Mouse (Mus musculus) kidney, postnatal 0 days (tissue): ENCODE data around the gene D6Wsu163e. TPM values are rescaled to one million over a fixed set of nuclear protein-coding genes. Genes with fewer than 3 reads are reported as not detected.
A peak's percentile ranks its signal among the peaks of the same experiment; 100 is the strongest.

Source experiments
- ATAC-seq: fragments of 200-750 bp; cut with Nextera tagmentation; replicated peaks from 2 replicates; pipeline ENCODE4 v1.8.0; 2017; ENCODE audit warnings: low read depth, moderate number of reproducible peaks, moderate TSS enrichment, moderate library complexity; ENCODE audit not compliant: low FRiP score
- DNase-seq: peaks from one replicate; pipeline ENCODE4 v3.0.0-alpha.2; 2016; ENCODE audit warnings: low spot score
- H3K27ac ChIP-seq: fragments of 300-500 bp; sonication (generic); 2 replicates; pipeline ENCODE4 v1.5.1; 2014; ENCODE audit warnings: mild to moderate bottlenecking
- H3K27me3 ChIP-seq: fragments of 300-500 bp; sonication (generic); 2 replicates; pipeline ENCODE4 v1.6.1; 2014; ENCODE audit warnings: low read length, mixed read lengths; ENCODE audit not compliant: insufficient read depth
- H3K36me3 ChIP-seq: fragments of 300-500 bp; sonication (generic); 2 replicates; pipeline ENCODE4 v1.6.1; 2014; ENCODE audit warnings: low read length, mixed read lengths; ENCODE audit not compliant: insufficient read depth
- H3K4me1 ChIP-seq: fragments of 300-500 bp; sonication (generic); replicated peaks from 2 replicates; pipeline ENCODE4 v1.6.1; 2014; ENCODE audit warnings: antibody characterized with exemption, low read length, mixed read lengths; ENCODE audit not compliant: insufficient read depth
- H3K4me2 ChIP-seq: fragments of 300-500 bp; sonication (generic); 2 replicates; pipeline ENCODE4 v1.6.1; 2014; ENCODE audit warnings: mild to moderate bottlenecking, low read length, moderate library complexity, mixed read lengths
- H3K4me3 ChIP-seq: fragments of 300-500 bp; sonication (generic); replicated peaks from 2 replicates; pipeline ENCODE4 v1.5.1; 2014; ENCODE audit warnings: low read depth, low read length
- H3K9ac ChIP-seq: fragments of 300-500 bp; sonication (generic); 2 replicates; pipeline ENCODE4 v1.6.1; 2014; ENCODE audit warnings: low read depth, low read length
- H3K9me3 ChIP-seq: fragments of 300-500 bp; sonication (generic); replicated peaks from 2 replicates; pipeline ENCODE4 v1.6.1; 2016; ENCODE audit warnings: low read length, inconsistent platforms, mixed read lengths
- CTCF ChIP-seq: IDR thresholded peaks from 2 replicates; pipeline ENCODE4 v1.5.1; 2016; ENCODE audit warnings: antibody characterized with exemption, low read depth, mild to moderate bottlenecking, moderate library complexity
- WGBS: fragments of 180-500 bp; shearing (Covaris S2); extraction: QIAGEN DNeasy Blood & Tissue Kit; methylation state at CpG from one replicate; pipeline ENCODE4 v1.1.7; 2014; 5-methylcytosine and 5-hydroxymethylcytosine counted together
- polyA plus RNA-seq: library from polyadenylated mRNA; unstranded; fragments of >200 nt; fragmentation: Nextera tagmentation; extraction: Ambion mirVana; gene quantifications from 2 replicates; pipeline ENCODE4 v1.2.1, GENCODE M21; 2015

Gene D6Wsu163e
- polyA plus RNA-seq, 1 experiment from 2014 or later, result 18.7 TPM

- H3K27ac ChIP-seq, result no peak overlapping the region
- ATAC-seq, result no peak
- no peak overlapping the region for H3K9ac ChIP-seq
- no peak overlapping the region for H3K4me2 ChIP-seq
- DNase-seq, result no peak
- no peaks in the 10 kb centered on the region for H3K4me1 ChIP-seq
- TF ChIP-seq CTCF, result no peak
- no peak overlapping the region for H3K4me3 ChIP-seq
- H3K36me3 ChIP-seq, result 0 out of 2 replicates have a peak, but pooled peaks cover 3% of the 10 kb centered on the region
- WGBS, result 82% methylated on average over 2 of the region's 2 CpGs
- no peaks in the 10 kb centered on the region for H3K9me3 ChIP-seq
- no peaks in the 10 kb centered on the region for H3K27me3 ChIP-seq
Measured at GRCm38 (mm10) chr6:126932896-126933295, 6.9 kb upstream of the D6Wsu163e start.

GRCm38 (mm10) chr6:126938047-126938446 is 1.7 kb upstream of the D6Wsu163e start:
- Histone ChIP-seq H3K27ac (no peak overlapping the region), H3K27me3 (no peaks in the 10 kb centered on the region), H3K4me3 (peak overlapping the region; percentile 73; the same call in 1 of the 2 replicates), H3K9me3 (no peaks in the 10 kb centered on the region), H3K4me1 (peaks cover 6% of the 10 kb centered on the region; the same call in 1 of the 2 replicates), H3K36me3 (no peaks in the 10 kb centered on the region), H3K4me2 (peak overlapping the region; percentile 97), H3K9ac (no peak overlapping the region)
- ATAC-seq, result no peak
- DNase-seq, result no peak
- 78% methylated on average over 2 of the region's 2 CpGs for WGBS
- peak; percentile 34; the same call in 1 of the 2 replicates for TF ChIP-seq CTCF

GRCm38 (mm10) chr6:126938853-126939486 is 792 bp upstream of the D6Wsu163e start:
- DNase-seq (peak; percentile 15), ATAC-seq (no peak; the same call in 1 of the 2 replicates)
- Histone ChIP-seq H3K4me1 (peaks cover 6% of the 10 kb centered on the region; the same call in 1 of the 2 replicates), H3K27ac (no peak overlapping the region), H3K4me3 (peak overlapping the region; percentile 73), H3K9me3 (no peaks in the 10 kb centered on the region), H3K27me3 (no peaks in the 10 kb centered on the region), H3K4me2 (peak overlapping the region; percentile 97), H3K36me3 (0 out of 2 replicates have a peak, but pooled peaks cover 4% of the 10 kb centered on the region), H3K9ac (peak overlapping the region; percentile 74)
- under 1% methylated on average over 31 of the region's 31 CpGs for WGBS
- TF ChIP-seq CTCF, result peak; percentile 15; the same call in 1 of the 2 replicates

- 0 out of 2 replicates have a peak, but pooled peaks cover 4% of the 10 kb centered on the region for H3K36me3 ChIP-seq
- H3K9me3 ChIP-seq, result no peaks in the 10 kb centered on the region
- H3K4me2 ChIP-seq, result peak overlapping the region; percentile 97
- ATAC-seq (no peak), DNase-seq (peak; percentile 45)
- H3K27ac ChIP-seq, result no peak overlapping the region
- H3K4me1 ChIP-seq, result peaks cover 6% of the 10 kb centered on the region; the same call in 1 of the 2 replicates
- H3K9ac ChIP-seq, result no peak overlapping the region
- H3K4me3 ChIP-seq, result peak overlapping the region; percentile 73
- 1% methylated on average over 5 of the region's 5 CpGs for WGBS
- TF ChIP-seq CTCF, result no peak; the same call in 1 of the 2 replicates
- H3K27me3 ChIP-seq, result no peaks in the 10 kb centered on the region
Measured at GRCm38 (mm10) chr6:126940451-126940850, 689 bp downstream of the D6Wsu163e start.

GRCm38 (mm10) chr6:126948336-126948735 is 8.6 kb downstream of the D6Wsu163e start:
- Histone ChIP-seq H3K4me2 (no peak overlapping the region), H3K36me3 (peaks cover 21% of the 10 kb centered on the region; the same call in 1 of the 2 replicates), H3K9me3 (no peaks in the 10 kb centered on the region), H3K4me1 (no peaks in the 10 kb centered on the region), H3K27ac (no peak overlapping the region), H3K9ac (no peak overlapping the region), H3K27me3 (no peaks in the 10 kb centered on the region), H3K4me3 (no peak overlapping the region)
- DNase-seq, result peak; percentile 67
- no peak for ATAC-seq
- TF ChIP-seq CTCF, result peak; percentile 69
- WGBS, result 90% methylated on average over 4 of the region's 4 CpGs

GRCm38 (mm10) chr6:126955734-126956133 is 16.0 kb downstream of the D6Wsu163e start:
- DNase-seq (peak; percentile 85), ATAC-seq (no peak)
- Histone ChIP-seq H3K36me3 (peaks cover 23% of the 10 kb centered on the region), H3K4me3 (no peak overlapping the region), H3K9ac (no peak overlapping the region), H3K27me3 (no peaks in the 10 kb centered on the region), H3K27ac (no peak overlapping the region), H3K4me1 (no peaks in the 10 kb centered on the region), H3K9me3 (no peaks in the 10 kb centered on the region), H3K4me2 (no peak overlapping the region)
- peak; percentile 92 for TF ChIP-seq CTCF
- WGBS, result 6% methylated on average over 10 of the region's 10 CpGs
